Mouse (Mus musculus): ENCODE measurements around the gene Tbc1d10a.
"Not testable (repeated sequence)": the region's sequence is repeated elsewhere in the genome, so short reads cannot be mapped to it uniquely, and the experiment has no call there.

The Tbc1d10a gene

DNA sequence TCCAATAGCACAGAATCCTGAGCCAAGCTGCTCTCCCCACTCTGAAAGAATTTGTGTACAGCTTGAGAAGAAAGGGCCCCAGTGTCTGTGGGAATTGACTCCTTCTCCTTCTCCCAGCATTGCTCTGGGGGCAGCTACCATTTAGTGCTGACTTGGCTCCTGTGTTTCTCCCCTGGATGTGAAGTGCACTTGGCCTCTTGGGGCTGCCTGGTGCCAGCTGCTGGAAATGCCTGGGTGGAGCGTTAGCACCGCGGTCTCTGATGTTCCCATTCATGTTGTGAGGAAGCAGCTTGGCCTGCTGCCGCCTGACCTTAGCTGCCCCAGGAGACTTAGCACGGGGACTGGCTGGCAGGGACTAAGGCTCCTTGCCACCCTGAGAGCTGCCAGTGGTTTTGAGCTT, 12.0 kb upstream of the Tbc1d10a start:
- in situ Hi-C loops (cut with MboI; ENCODE audit: low pct_unique_long_range_greater_than_20kb in 1 of 2, low sequenced_read_pairs in 2 of 2, unreplicated experiment in 1 of 2), result no loop called here

DNA sequence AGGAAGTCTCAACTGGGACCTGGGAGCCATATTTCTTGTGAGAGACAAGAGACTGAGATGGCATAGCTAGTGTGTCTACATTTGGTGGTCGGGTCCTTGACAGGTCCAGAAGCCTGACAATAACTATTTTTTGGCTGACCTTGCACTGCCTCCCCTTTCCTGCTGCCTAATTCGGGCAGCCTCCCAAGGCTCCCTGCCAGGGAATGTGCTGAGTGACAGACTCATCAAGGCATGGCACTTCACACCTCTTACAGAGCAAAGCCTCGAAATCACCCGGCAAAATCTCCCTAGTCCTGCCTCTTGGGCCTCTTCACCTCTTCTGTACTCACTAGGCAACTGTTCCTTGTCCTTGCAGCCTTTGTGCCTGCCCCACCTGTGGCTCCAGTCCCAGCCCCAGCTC, 8.9 kb upstream of the Tbc1d10a start:
- in situ Hi-C loops (cut with MboI; ENCODE audit: low pct_unique_long_range_greater_than_20kb in 1 of 2, low sequenced_read_pairs in 2 of 2, unreplicated experiment in 1 of 2), result no loop called here

DNA sequence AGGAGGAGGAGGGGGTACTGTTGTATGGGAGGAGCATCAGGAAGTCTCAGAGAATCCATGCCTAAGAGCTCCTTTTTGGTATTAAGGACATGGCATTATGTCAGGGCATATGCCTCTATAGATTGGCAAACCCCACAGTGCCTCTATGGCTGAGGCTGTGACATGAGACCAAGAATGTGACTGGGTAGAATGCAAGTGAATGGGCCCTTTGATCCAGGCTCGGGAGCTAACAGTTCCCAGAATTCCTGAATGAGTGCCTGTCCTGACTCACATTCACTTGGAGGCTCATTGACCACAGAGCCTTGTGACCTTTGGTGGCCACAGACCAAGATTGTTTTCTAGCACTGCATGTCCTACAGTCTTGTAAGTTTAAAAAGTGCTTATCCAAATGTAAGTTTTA, 4.5 kb upstream of the Tbc1d10a start:
- in situ Hi-C loops (cut with MboI; ENCODE audit: low pct_unique_long_range_greater_than_20kb in 1 of 2, low sequenced_read_pairs in 2 of 2, unreplicated experiment in 1 of 2), result no loop called here

DNA sequence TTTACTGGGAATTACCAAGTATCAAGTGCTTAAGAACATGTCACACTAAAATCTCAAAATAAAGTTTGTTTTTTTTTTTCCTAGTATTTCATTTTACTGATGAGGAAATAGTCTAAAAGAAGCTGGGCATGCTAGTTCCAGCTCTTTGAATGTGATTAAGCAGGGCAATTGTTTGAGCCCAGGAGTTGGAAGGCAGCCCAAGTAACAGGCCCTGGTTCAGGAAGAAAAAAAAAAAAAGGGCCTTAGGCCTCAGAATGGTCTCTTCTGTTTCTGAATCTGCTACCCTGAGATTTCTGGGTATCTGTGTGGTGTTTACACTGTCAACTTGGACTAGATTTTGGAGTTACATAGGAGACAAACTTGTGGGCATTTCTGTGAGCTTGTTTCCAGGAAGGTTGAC, 3.1 kb upstream of the Tbc1d10a start:
- in situ Hi-C loops (cut with MboI; ENCODE audit: low pct_unique_long_range_greater_than_20kb in 1 of 2, low sequenced_read_pairs in 2 of 2, unreplicated experiment in 1 of 2), result no loop called here

DNA sequence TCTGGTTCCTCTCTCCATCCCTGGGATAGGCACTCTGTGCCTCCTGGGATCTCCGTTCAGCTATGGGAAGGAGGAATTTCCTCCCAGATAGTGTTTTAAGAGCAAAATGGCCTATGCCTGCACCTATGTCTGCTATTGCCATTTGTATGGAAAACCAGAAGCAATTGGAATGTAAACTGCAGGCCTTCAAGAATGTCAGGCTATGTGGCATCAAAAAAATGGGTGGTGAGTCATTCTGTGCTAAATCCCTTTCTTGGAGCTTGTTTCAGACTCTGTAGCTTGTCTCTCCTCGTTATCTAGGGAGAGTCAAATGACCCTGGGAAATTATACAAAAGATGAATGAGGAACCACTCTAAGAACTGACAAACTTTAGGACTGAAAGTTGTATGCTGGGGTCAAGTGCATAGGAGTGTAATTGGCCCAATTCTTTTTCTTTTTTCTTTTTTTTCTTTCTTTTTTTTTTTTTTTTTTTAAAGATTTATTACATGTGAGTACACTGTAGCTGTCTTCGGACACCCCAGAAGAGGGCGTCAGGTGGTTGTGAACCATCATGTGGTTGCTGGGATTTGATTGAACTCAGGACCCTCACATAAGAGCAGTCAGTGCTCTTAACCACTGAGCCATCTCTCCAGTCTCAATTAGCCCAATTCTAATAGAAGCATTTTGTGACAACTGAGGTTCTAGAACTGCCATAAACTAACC, 2.2 kb upstream of the Tbc1d10a start:
- in situ Hi-C loops (cut with MboI; ENCODE audit: low pct_unique_long_range_greater_than_20kb in 1 of 2, low sequenced_read_pairs in 2 of 2, unreplicated experiment in 1 of 2), result no loop called here

DNA sequence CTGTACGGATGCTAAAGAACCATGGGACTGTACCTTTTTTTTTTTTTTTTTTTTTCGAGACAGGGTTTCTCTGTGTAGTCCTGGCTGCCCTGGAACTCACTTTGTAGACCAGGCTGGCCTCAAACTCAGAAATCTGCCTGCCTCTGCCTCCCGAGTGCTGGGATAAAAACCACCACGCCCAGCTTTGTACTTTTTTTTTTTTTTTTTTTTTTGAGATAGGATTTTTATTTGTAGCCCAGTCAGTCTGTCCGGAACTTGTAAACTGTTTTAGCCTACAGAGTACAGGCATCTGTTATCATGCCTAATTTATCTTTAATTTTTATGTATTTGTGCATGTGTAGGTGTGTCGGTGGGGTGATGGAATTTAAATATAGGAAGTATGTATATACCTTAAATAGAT, 1.1 kb upstream of the Tbc1d10a start:
- in situ Hi-C loops (cut with MboI; ENCODE audit: low pct_unique_long_range_greater_than_20kb in 1 of 2, low sequenced_read_pairs in 2 of 2, unreplicated experiment in 1 of 2), result not testable (repeated sequence)

DNA sequence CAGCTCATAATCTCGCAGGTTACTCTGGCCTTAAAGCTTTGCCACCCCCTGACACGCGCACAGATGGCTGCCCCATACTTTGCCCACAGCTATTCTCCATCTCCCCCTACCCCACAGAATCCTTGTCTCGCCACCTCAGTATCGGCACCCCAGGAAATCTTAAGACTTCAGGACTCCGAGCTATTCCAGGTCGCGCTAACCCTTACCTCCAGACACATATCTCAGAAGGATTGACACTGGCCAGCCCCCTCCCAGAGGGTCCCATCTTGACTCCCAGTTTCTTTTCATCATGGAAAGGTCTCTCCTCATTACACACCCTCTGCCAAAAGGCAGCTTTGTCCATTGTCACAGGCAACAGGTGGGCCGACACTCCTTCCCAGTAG, 720 bp downstream of the Tbc1d10a start:
- in situ Hi-C loops (cut with MboI; ENCODE audit: low pct_unique_long_range_greater_than_20kb in 1 of 2, low sequenced_read_pairs in 2 of 2, unreplicated experiment in 1 of 2), result no loop called here

DNA sequence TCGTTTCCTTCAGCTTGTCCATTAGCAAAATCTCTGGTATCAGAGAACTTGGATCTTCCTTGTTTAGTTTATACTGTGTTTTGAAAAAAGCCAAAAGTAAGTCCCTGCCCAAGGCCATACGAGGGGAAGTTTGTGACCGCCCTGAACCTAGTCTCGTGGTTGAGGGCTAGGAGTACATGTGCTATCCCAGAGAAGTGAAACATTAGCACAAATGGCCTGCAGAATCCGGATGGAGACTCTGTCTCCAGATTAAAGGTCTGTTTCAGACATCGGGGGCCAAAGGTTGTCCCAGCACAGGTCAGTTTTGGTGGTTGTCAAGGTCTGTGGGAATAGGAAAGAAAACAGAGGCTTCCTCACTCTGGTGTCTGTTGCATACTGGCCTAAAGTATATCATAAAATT, 2.6 kb downstream of the Tbc1d10a start:
- in situ Hi-C loops (cut with MboI; ENCODE audit: low pct_unique_long_range_greater_than_20kb in 1 of 2, low sequenced_read_pairs in 2 of 2, unreplicated experiment in 1 of 2), result no loop called here

DNA sequence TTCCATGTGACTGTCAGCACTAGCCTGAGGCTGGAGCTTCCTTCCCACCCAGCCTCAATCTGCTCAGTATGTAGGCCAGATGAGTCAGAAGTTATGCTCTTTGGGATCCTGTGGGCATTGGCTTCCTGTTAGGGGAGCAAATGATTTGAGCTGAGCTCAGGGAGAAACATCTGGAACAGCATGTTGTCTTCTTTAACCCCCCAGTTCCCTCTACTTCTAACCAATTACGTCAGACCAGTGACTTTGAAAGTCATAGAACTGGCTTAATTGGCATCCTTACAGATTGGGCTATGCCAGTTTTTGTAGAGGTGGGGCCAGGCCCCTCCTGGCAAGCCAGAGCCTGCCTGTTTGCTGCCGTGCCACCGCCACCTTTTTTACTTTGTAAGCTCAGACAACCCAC, 4.1 kb downstream of the Tbc1d10a start:
- in situ Hi-C loops (cut with MboI; ENCODE audit: low pct_unique_long_range_greater_than_20kb in 1 of 2, low sequenced_read_pairs in 2 of 2, unreplicated experiment in 1 of 2), result no loop called here

DNA sequence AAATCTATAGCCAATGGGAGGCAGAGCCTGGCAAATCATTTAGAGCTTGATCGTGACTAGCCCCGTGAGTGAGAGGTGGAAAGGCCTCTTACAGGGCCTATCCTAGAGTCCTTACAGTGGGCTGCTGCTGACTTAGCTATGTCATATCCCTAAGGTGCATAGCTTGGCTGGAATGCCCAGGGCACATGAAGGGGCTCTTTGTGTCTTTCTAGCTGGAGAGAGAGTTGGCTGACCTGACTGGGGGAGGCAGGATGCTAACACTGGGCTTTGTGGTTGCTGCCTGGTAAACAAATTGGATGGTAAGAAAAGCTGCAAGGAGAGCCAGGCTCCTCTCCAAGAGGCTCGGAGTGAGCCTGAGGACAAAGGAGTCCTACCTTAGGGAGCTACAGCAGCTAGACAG, 6.2 kb downstream of the Tbc1d10a start:
- in situ Hi-C loops (cut with MboI; ENCODE audit: low pct_unique_long_range_greater_than_20kb in 1 of 2, low sequenced_read_pairs in 2 of 2, unreplicated experiment in 1 of 2), result no loop called here

DNA sequence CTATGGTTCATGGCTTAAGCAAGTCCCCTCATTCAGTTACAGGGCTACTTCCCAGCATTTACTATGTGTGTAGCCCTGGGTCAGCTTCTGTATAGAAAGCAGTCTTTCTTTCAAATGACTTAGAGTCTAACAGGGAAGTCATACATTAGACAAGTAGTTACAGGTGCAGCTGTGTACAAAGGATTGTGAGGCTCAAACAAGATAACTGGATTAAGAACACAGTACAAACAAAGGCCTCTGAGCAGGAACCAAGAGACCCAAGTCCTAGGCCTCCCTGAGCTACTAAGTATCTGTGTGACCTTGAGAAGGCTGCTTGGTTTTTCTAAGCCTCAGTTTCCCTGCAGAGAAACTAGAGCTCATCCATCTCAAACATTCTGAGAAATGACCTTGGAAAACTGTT, 6.8 kb downstream of the Tbc1d10a start:
- in situ Hi-C loops (cut with MboI; ENCODE audit: low pct_unique_long_range_greater_than_20kb in 1 of 2, low sequenced_read_pairs in 2 of 2, unreplicated experiment in 1 of 2), result no loop called here

DNA sequence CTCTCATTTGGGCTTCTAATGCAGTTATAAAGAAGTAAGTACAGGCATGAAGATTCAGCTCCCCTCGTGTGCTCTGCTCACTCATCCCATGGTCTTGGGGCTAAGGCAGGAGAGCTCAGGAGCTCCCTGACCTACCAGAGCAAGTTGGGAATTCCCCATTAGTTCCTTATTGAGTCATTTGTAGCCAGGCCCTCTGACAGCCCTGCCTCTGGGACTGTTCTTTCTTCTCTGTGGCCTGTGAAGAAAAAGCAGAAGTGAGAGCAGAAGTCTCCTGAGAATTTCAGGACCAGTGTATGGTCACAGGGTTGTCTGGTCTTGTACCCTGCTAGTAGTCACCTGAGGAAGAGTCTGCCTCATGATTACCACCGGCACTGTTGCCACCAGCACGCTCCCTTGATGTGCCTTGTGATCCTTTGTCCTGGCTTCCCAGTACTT, 9.0 kb downstream of the Tbc1d10a start:
- in situ Hi-C loops (cut with MboI; ENCODE audit: low pct_unique_long_range_greater_than_20kb in 1 of 2, low sequenced_read_pairs in 2 of 2, unreplicated experiment in 1 of 2), result no loop called here

DNA sequence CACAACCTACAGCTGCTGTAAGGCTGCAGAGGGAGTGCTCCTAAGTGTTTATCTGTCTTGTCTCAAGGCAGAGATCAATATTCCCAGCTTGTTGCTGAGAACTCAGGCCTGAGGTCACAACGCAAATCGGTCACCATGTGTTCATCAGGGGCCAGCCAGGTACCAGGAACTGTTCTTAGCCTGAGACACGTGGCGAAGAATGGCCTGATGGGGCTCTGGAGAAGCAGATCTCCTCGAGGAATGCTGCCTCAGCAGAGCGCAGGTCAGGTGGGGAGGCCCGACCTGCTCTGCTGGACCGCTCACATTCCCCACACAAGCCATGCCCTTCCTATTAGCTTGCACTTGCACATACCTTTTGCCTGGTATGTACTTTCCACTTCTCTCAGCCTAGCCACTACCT, 10.0 kb downstream of the Tbc1d10a start:
- in situ Hi-C loops (cut with MboI; ENCODE audit: low pct_unique_long_range_greater_than_20kb in 1 of 2, low sequenced_read_pairs in 2 of 2, unreplicated experiment in 1 of 2), result no loop called here

DNA sequence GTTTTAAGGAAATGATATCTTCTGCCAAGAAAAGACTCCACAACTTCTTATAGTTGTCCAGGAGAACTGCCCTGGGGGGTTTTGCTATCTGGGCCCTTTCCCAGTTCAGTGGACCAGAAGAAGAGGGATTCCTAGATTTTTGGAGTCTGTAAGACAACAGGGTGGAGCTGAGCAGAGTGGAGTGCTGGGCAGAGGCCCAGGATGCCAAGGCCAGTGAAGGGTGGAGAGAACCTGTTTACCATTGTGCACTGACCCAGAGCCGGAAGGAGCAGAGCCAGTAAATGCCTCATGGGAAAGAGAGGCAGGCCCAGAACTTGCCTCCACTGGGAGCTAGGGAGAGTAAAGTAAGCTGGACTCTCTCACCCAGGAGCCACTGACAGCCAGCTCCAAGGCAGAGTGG, 11.1 kb downstream of the Tbc1d10a start:
- in situ Hi-C loops (cut with MboI; ENCODE audit: low pct_unique_long_range_greater_than_20kb in 1 of 2, low sequenced_read_pairs in 2 of 2, unreplicated experiment in 1 of 2), result no loop called here

DNA sequence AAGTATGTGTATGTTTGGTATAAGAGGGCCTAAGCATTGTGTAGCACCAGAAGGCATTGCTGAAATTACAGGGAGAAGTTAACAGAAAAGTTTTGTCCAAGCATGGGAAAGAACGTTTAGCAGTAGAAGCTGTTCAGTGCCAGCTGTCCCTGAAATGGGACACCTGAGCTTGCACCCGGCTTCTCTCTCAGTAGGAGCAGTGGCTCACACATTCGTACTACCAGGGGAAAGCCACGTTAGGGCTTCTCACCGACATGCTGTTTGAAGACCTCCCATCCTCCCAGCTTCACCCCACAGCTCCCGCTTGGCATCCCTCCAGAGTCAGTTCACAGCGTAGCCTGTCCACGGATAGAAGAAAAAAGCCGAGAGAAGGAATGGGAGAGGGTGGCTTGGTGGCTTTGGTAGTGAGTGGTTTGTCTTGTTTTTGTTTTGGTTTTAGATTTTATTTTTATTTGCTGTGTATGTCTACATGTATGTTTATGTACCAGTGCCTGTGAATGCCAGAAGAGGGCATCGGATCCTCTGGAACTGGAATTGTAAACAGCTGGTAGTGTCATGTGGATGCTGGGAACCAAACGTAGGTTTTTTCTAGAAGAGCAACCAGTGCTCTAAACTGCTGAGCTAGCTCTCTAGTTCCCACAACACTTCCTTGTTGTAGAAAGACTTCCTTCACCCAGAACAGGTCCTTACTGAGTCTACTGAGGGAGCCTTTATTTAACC, 15.6 kb downstream of the Tbc1d10a start:
- in situ Hi-C loops (cut with MboI; ENCODE audit: low pct_unique_long_range_greater_than_20kb in 1 of 2, low sequenced_read_pairs in 2 of 2, unreplicated experiment in 1 of 2), result no loop called here

DNA sequence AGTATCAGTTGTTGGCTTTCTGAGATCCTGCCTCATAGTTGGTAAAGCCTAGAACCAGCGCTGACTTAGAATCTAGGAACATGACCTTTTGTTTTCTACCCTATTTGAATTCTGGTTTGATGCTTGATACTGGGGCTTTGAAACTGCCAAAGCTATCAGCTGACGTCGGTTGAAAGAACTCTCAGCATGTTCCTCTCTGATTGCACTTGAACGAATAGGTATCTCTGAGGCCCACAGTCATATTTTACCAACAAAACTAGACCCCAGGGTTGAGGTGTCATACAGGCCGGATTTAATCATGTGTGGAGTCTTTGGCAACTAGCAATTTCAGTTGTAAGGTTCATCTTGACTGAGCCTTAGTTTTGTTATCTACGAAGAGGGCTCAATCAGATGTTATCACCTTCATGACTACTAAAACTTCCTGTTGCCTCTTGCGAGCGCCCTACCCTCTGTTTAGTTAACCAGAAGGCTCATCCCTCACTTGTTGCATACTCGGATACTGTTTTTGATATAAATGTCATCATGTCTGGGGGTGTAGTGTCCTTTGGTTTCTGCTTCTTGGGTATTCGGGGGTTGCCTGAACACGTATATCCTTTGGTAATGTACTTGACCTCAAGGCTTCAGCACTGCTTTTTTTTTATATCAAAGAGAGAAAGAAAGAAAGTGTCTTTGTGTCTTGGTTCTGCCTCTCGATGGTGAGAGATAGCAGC, 16.6 kb downstream of the Tbc1d10a start:
- in situ Hi-C loops (cut with MboI; ENCODE audit: low pct_unique_long_range_greater_than_20kb in 1 of 2, low sequenced_read_pairs in 2 of 2, unreplicated experiment in 1 of 2), result no loop called here

DNA sequence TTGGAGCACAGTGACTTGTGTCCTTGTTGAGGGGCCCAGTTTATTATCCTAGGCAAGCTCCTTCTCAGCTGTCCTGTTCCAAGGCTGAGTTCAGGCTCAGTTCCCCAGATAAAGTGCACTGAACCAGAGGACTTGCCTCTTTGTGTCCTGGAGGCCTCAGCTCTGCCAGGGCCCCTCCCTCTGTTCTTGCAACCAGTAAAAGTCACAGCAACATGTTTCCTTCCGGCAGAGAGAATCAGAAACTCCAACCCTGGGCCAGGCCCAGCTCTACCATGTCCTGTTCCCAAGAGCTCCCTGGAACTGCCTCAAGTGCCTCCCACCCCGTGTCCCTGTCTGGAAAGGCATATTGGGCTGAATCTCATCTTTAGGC, 17.1 kb downstream of the Tbc1d10a start:
- in situ Hi-C loops (cut with MboI; ENCODE audit: low pct_unique_long_range_greater_than_20kb in 1 of 2, low sequenced_read_pairs in 2 of 2, unreplicated experiment in 1 of 2), result no loop called here

DNA sequence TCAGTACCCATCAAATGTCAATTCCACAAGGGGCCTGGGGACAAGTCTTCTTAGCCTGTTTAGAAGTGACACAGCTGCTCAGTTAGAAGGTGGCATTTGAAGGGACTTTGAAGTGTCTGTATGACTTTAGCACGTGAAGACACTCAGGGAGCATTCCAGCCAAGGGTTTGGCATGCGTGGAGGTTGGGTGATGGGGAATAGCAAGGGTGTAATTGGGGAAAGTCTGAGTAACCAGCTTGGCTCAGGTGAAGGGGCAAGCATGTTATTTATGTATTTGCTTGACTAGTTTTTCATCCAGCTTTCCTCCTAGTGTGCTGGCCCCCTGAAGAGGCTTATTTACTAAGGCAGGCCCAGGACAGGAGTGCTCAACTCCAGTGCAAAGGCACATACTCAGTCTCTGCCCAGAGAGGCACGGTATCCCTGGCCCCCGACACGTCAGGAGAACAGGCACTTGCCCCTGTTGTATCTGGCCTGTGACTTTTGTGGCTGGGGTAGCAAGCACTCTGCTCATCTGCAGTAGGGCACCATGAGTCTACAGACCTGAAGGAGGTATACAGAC, 18.6 kb downstream of the Tbc1d10a start:
- in situ Hi-C loops (cut with MboI; ENCODE audit: low pct_unique_long_range_greater_than_20kb in 1 of 2, low sequenced_read_pairs in 2 of 2, unreplicated experiment in 1 of 2), result no loop called here

DNA sequence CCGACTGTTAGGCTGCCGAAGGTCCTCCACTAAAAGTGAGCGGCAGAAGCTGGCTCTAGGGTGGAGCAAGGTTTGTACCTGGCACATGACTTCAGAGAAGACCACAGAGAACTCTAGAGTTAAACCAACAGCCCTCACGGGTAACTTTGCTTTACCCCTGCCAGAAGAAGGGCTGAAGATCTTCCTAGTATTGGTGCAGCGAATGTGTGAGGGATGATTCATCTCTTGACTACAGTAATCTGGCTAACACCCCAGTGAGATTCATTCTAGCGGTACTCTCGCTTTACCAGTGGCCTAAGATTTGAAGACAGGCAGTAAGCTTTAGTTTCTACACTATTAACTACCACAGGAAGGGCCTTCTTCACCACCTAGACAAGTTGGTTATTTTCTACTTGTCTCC, 19.4 kb downstream of the Tbc1d10a start:
- in situ Hi-C loops (cut with MboI; ENCODE audit: low pct_unique_long_range_greater_than_20kb in 1 of 2, low sequenced_read_pairs in 2 of 2, unreplicated experiment in 1 of 2), result no loop called here

DNA sequence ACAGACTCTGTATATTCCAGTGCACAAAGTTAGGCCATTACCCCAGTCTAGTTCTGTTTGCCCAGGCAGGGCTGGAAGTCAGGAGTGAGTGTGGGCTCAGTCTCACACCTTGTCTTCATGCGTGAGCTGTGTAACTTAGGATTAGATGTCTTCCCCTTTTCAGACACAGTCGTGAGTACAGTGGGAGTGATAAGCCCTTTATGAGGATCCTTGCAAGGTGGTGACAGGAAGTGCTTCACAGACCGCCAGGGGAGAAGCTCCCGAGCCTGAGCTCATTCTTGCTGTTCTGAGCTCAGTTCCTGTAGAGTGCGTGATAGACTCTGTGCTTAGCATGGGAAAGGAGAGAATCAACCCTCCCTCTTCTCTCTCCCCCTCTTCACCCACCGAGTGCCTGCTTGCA, 20.0 kb downstream of the Tbc1d10a start:
- in situ Hi-C loops (cut with MboI; ENCODE audit: low pct_unique_long_range_greater_than_20kb in 1 of 2, low sequenced_read_pairs in 2 of 2, unreplicated experiment in 1 of 2), result no loop called here

Data from mouse embryonic stem cell (cell line).